Mouse (Mus musculus) CH12.LX (cell line): Measurements from ENCODE around the gene Mctp1. TPM values are rescaled to one million over a fixed set of nuclear protein-coding genes. Genes with fewer than 3 reads are reported as not detected.

Source experiments
- DNase-seq: peaks from one replicate; pipeline ENCODE4 v3.0.0-alpha.2; 2013; ENCODE audit errors: extremely low read depth
- H3K27ac ChIP-seq: 2 replicates; pipeline ENCODE4 v1.5.1; 2012; ENCODE audit warnings: low read depth, mild to moderate bottlenecking, control low read depth, moderate library complexity; ENCODE audit not compliant: insufficient read depth
- H3K27me3 ChIP-seq: replicated peaks from 2 replicates; pipeline ENCODE3; 2012; ENCODE audit warnings: inconsistent platforms
- H3K36me3 ChIP-seq, 2 experiments: replicated peaks in 1 of 2; 2 replicates each; pipeline versions ENCODE3 to v1.6.1; 2012; ENCODE audit warnings: inconsistent platforms in 1 of 2, low read length in 1 of 2, mild to moderate bottlenecking in 1 of 2, mixed read lengths in 1 of 2, moderate library complexity in 1 of 2; ENCODE audit not compliant: control insufficient read depth in 1 of 2, insufficient read depth in 1 of 2
- H3K4me1 ChIP-seq, 2 experiments: 2 replicates each; pipeline ENCODE4 v1.6.1; 2012; ENCODE audit warnings: inconsistent platforms in 1 of 2, moderate library complexity in 1 of 2; ENCODE audit not compliant: insufficient read depth in 2 of 2, control insufficient read depth in 1 of 2
- H3K4me2 ChIP-seq: 2 replicates; pipeline ENCODE4 v1.6.1; 2012; ENCODE audit warnings: low read depth, mild to moderate bottlenecking, control low read depth; ENCODE audit not compliant: poor library complexity, insufficient read depth, severe bottlenecking
- H3K4me3 ChIP-seq, 3 experiments: fragments of 150-350 bp in 1 of 3; sonication (generic) in 1 of 3; replicated peaks in 1 of 3; 2 replicates each; pipeline versions ENCODE3 to v1.5.1; 2011 to 2012; ENCODE audit warnings: low read depth in 2 of 3, low read length in 2 of 3, mild to moderate bottlenecking in 2 of 3, moderate library complexity in 2 of 3, control low read depth in 1 of 3, improper control_type of control experiment in 1 of 3, inconsistent platforms in 1 of 3, mixed read lengths in 1 of 3; ENCODE audit not compliant: poor library complexity in 1 of 3
- H3K79me2 ChIP-seq: replicated peaks from 2 replicates; pipeline ENCODE4 v1.6.1; 2012; ENCODE audit warnings: mild to moderate bottlenecking, moderate library complexity; ENCODE audit not compliant: control insufficient read depth, poor library complexity, insufficient read depth, severe bottlenecking; ENCODE audit errors: extremely low read depth
- H3K9ac ChIP-seq: 2 replicates; pipeline ENCODE4 v1.6.1; 2012; ENCODE audit warnings: low read depth, mild to moderate bottlenecking, control low read depth, moderate library complexity; ENCODE audit not compliant: insufficient read depth
- H3K9me3 ChIP-seq: replicated peaks from 2 replicates; pipeline ENCODE3; 2012; ENCODE audit warnings: low read length, inconsistent platforms, mixed read lengths
- BHLHE40 ChIP-seq: IDR thresholded peaks from 2 replicates; pipeline ENCODE4 v1.6.1; 2011; ENCODE audit warnings: mild to moderate bottlenecking, low read depth, low read length, improper control_type of control experiment
- CHD1 ChIP-seq: IDR thresholded peaks from 2 replicates; pipeline ENCODE4 v1.6.1; 2012; ENCODE audit warnings: low read depth, low read length, improper control_type of control experiment, inconsistent platforms
- CHD2 ChIP-seq: IDR thresholded peaks from 2 replicates; pipeline ENCODE4 v1.6.1; 2011; ENCODE audit warnings: low read length, improper control_type of control experiment
- CTCF ChIP-seq, 2 experiments: IDR thresholded peaks in 1 of 2; conservative IDR thresholded peaks in 1 of 2; 2 replicates each; pipeline ENCODE4 v1.5.1; 2011 to 2012; ENCODE audit warnings: low read depth in 2 of 2, low read length in 2 of 2, improper control_type of control experiment in 1 of 2, inconsistent platforms in 1 of 2, mild to moderate bottlenecking in 1 of 2, moderate library complexity in 1 of 2
- ELF1 ChIP-seq: IDR thresholded peaks from 2 replicates; pipeline ENCODE4 v1.6.1; 2014; ENCODE audit warnings: low read depth, mild to moderate bottlenecking, inconsistent platforms, low read length, improper control_type of control experiment
- EP300 ChIP-seq: IDR thresholded peaks from 2 replicates; pipeline ENCODE4 v1.6.1; 2011; ENCODE audit warnings: low read length, improper control_type of control experiment
- ETS1 ChIP-seq: conservative IDR thresholded peaks from 2 replicates; pipeline ENCODE4 v1.6.1; 2012; ENCODE audit warnings: low read depth, mild to moderate bottlenecking, inconsistent platforms, low read length, improper control_type of control experiment, moderate library complexity
- IRF4 ChIP-seq: IDR thresholded peaks from 2 replicates; pipeline ENCODE4 v1.6.1; 2014; ENCODE audit warnings: low read depth, mild to moderate bottlenecking, inconsistent platforms, low read length, improper control_type of control experiment
- JUND ChIP-seq: conservative IDR thresholded peaks from 2 replicates; pipeline ENCODE4 v1.6.1; 2011; ENCODE audit warnings: low read depth, low read length, improper control_type of control experiment
- MAFK ChIP-seq: IDR thresholded peaks from 2 replicates; pipeline ENCODE4 v1.6.1; 2011; ENCODE audit warnings: low read length, improper control_type of control experiment; ENCODE audit not compliant: insufficient replicate concordance
- MAX ChIP-seq: IDR thresholded peaks from 2 replicates; pipeline ENCODE4 v1.6.1; 2011; ENCODE audit warnings: low read length, improper control_type of control experiment
- MAZ ChIP-seq: IDR thresholded peaks from 2 replicates; pipeline ENCODE4 v1.6.1; 2012; ENCODE audit warnings: low read depth, mild to moderate bottlenecking, inconsistent platforms, low read length, improper control_type of control experiment, moderate library complexity
- MEF2A ChIP-seq: IDR thresholded peaks from 2 replicates; pipeline ENCODE4 v1.6.1; 2014; ENCODE audit warnings: low read depth, mild to moderate bottlenecking, inconsistent platforms, low read length, improper control_type of control experiment, borderline replicate concordance
- MXI1 ChIP-seq: IDR thresholded peaks from 2 replicates; pipeline ENCODE4 v1.6.1; 2011; ENCODE audit warnings: mild to moderate bottlenecking, low read depth, low read length, improper control_type of control experiment
- NELFE ChIP-seq: IDR thresholded peaks from 2 replicates; pipeline ENCODE4 v1.6.1; 2011; ENCODE audit warnings: low read depth, low read length, improper control_type of control experiment
- POLR2A ChIP-seq: IDR thresholded peaks from 2 replicates; pipeline ENCODE4 v1.6.1; 2011; ENCODE audit warnings: low read depth, mild to moderate bottlenecking, improper control_type of control experiment, low read length
- RAD21 ChIP-seq: IDR thresholded peaks from 2 replicates; pipeline ENCODE4 v1.6.1; 2011; ENCODE audit warnings: low read depth, mild to moderate bottlenecking, low read length, improper control_type of control experiment, moderate library complexity
- RCOR1 ChIP-seq: conservative IDR thresholded peaks from 2 replicates; pipeline ENCODE4 v1.6.1; 2012; ENCODE audit warnings: low read depth, mild to moderate bottlenecking, inconsistent platforms, low read length, improper control_type of control experiment
- SIN3A ChIP-seq: IDR thresholded peaks from 2 replicates; pipeline ENCODE4 v1.6.1; 2012; ENCODE audit warnings: low read length, improper control_type of control experiment, inconsistent platforms
- SMC3 ChIP-seq: IDR thresholded peaks from 2 replicates; pipeline ENCODE4 v1.6.1; 2011; ENCODE audit warnings: low read depth, low read length, improper control_type of control experiment
- TBP ChIP-seq: conservative IDR thresholded peaks from 2 replicates; pipeline ENCODE4 v1.6.1; 2011; ENCODE audit warnings: low read depth, low read length, improper control_type of control experiment
- USF1 ChIP-seq: IDR thresholded peaks from 2 replicates; pipeline ENCODE4 v1.6.1; 2014; ENCODE audit warnings: low read depth, mild to moderate bottlenecking, inconsistent platforms, low read length, improper control_type of control experiment
- USF2 ChIP-seq: conservative IDR thresholded peaks from 2 replicates; pipeline ENCODE4 v1.6.1; 2011; ENCODE audit warnings: low read depth, low read length, improper control_type of control experiment
- ZC3H11A ChIP-seq: IDR thresholded peaks from 2 replicates; pipeline ENCODE4 v1.6.1; 2012; ENCODE audit warnings: low read depth, mild to moderate bottlenecking, inconsistent platforms, low read length, improper control_type of control experiment
- ZKSCAN1 ChIP-seq: IDR thresholded peaks from 2 replicates; pipeline ENCODE4 v1.6.1; 2012; ENCODE audit warnings: low read depth, inconsistent platforms, low read length, improper control_type of control experiment, borderline replicate concordance
- ZMIZ1 ChIP-seq: IDR thresholded peaks from 2 replicates; pipeline ENCODE4 v1.6.1; 2012; ENCODE audit warnings: low read depth, mild to moderate bottlenecking, inconsistent platforms, low read length, improper control_type of control experiment
- dilution Hi-C: fragments of 300-500 bp; cut with MboI; formaldehyde crosslinking; loops from 2 replicates; pipeline ENCODE4 v1.14.3; 2020; ENCODE audit warnings: low sequenced_read_pairs; ENCODE audit not compliant: extremely low pct_unique_long_range_greater_than_20kb, extremely low pct_ligation_motif_present
- in situ Hi-C: fragments of 300-500 bp; cut with MboI; formaldehyde crosslinking; loops from 3 replicates; pipeline ENCODE4 v1.14.3; 2019; ENCODE audit warnings: low sequenced_read_pairs, low pct_ligation_motif_present, low pct_unique_long_range_greater_than_20kb, mixed read lengths
- polyA plus RNA-seq: library from polyadenylated mRNA; unstranded; fragments of >175 nt; gene quantifications from 2 replicates; pipeline ENCODE4 v1.2.1, GENCODE M21; 2012; ENCODE audit warnings: low read depth; ENCODE audit not compliant: insufficient read length
- total RNA-seq, 2 experiments: library from RNA; depleted of rRNA; stranded (reverse); fragments of 300-350 nt in 1 of 2; fragments of >200 nt in 1 of 2; gene quantifications; 2 replicates each; pipeline ENCODE4 v1.2.3; 2012 to 2014

Gene Mctp1
- total and polyA plus RNA-seq, 3 experiments: 3.0 to 5.3 (median 3.7) TPM

- Histone ChIP-seq H3K4me1 (peaks cover 8 to 18% of the 10 kb centered on the region in 2 experiments; a peak in 3 of 4 replicates), H3K27me3 (no peaks in the 10 kb centered on the region), H3K4me3 (no peak overlapping the region), H3K79me2 (no peaks in the 10 kb centered on the region), H3K9ac (no peak overlapping the region), H3K36me3 (no peaks in the 10 kb centered on the region), H3K4me2 (no peak overlapping the region), H3K9me3 (no peaks in the 10 kb centered on the region), H3K27ac (no peak overlapping the region)
- in situ Hi-C loops: loop anchor here (25.0 kb wide), 3 partner anchors 252 to 477 kb away; partner anchors contain the start of gene Fam81b
- peak; percentile 6 for DNase-seq
- dilution Hi-C loops: no loop called here
- TF ChIP-seq POLR2A (no peak), JUND (no peak), USF1 (no peak), NELFE (no peak), MXI1 (no peak), MAX (no peak)
Observed at GRCm38 (mm10) chr13:76689349-76689748, 305.0 kb downstream of the Mctp1 start.

GRCm38 (mm10) chr13:76690143-76690542 lies 305.8 kb downstream of the Mctp1 start:
- TF ChIP-seq CHD2: no peak
- no peak for TF ChIP-seq TBP
- no peak for TF ChIP-seq BHLHE40
- TF ChIP-seq NELFE: no peak
- no peak for TF ChIP-seq ZKSCAN1
- TF ChIP-seq CTCF (conservative IDR thresholded peaks at IDR 0.05 in 1 of 2, IDR thresholded peaks at IDR 0.05 in 1 of 2; ENCODE audit: low read depth in 2 of 2, low read length in 2 of 2): no peak
- TF ChIP-seq ELF1: no peak
- no peak for TF ChIP-seq CHD1
- no peak for TF ChIP-seq EP300
- no peak for TF ChIP-seq RCOR1
- dilution Hi-C loops: no loop called here
- peaks cover 8 to 18% of the 10 kb centered on the region in 2 experiments; a peak in 3 of 4 replicates for H3K4me1 ChIP-seq
- no peaks in the 10 kb centered on the region for H3K36me3 ChIP-seq
- H3K79me2 ChIP-seq: no peaks in the 10 kb centered on the region
- H3K4me3 ChIP-seq: no peak overlapping the region
- H3K4me2 ChIP-seq: no peak overlapping the region
- H3K27me3 ChIP-seq: no peaks in the 10 kb centered on the region
- H3K27ac ChIP-seq: no peak overlapping the region
- DNase-seq: no peak
- in situ Hi-C loops: loop anchor here (25.0 kb wide), 3 partner anchors 253 to 478 kb away; partner anchors contain the start of gene Fam81b
- H3K9ac ChIP-seq: no peak overlapping the region
- H3K9me3 ChIP-seq: no peaks in the 10 kb centered on the region

GRCm38 (mm10) chr13:76690697-76691096 lies 306.4 kb downstream of the Mctp1 start:
- in situ Hi-C loops (loop anchor here (25.0 kb wide), 3 partner anchors 253 to 478 kb away; partner anchors contain the start of gene Fam81b), dilution Hi-C loops (no loop called here)
- no peak overlapping the region for H3K4me2 ChIP-seq
- H3K79me2 ChIP-seq: no peaks in the 10 kb centered on the region
- no peaks in the 10 kb centered on the region for H3K36me3 ChIP-seq
- H3K27ac ChIP-seq: 0 out of 2 replicates have a peak overlapping the region, but pooled peaks have one; percentile 31
- H3K9ac ChIP-seq: no peak overlapping the region
- peak; percentile 49 for DNase-seq
- no peaks in the 10 kb centered on the region for H3K27me3 ChIP-seq
- peaks cover 8 to 18% of the 10 kb centered on the region in 2 experiments; a peak in 3 of 4 replicates for H3K4me1 ChIP-seq
- H3K9me3 ChIP-seq: no peaks in the 10 kb centered on the region
- no peak overlapping the region for H3K4me3 ChIP-seq
- TF ChIP-seq RAD21 (no peak), ZKSCAN1 (no peak), SIN3A (no peak), BHLHE40 (peak; percentile 77), TBP (peak; percentile 73), ZMIZ1 (no peak), MXI1 (no peak), ELF1 (no peak), MAX (peak; percentile 50; the same call in 1 of the 2 replicates), MAZ (no peak), MEF2A (peak; percentile 92), JUND (peak; percentile 65), ZC3H11A (no peak), EP300 (peak; percentile 74), SMC3 (no peak), ETS1 (peak; percentile 72), MAFK (0 out of 2 replicates have a peak, but pooled peaks have one; percentile 19), IRF4 (peak; percentile 80), USF2 (peak; percentile 64)
